Mouse (Mus musculus) hindbrain, embryonic 16.5 days (tissue): ENCODE results near the gene Ccdc157. TPM values are rescaled to one million over a fixed set of nuclear protein-coding genes. Genes with fewer than 3 reads are reported as not detected.

Experiments
- ATAC-seq: fragments of 200-750 bp; cut with Nextera tagmentation; 2 replicates; pipeline ENCODE4 v1.8.0; 2017; ENCODE audit warnings: moderate TSS enrichment, moderate library complexity
- H3K27ac ChIP-seq: fragments of 300-500 bp; sonication (generic); 2 replicates; pipeline ENCODE4 v1.5.1; 2014; ENCODE audit warnings: low read depth, mild to moderate bottlenecking, control low read depth, low read length, moderate library complexity
- H3K27me3 ChIP-seq: fragments of 300-500 bp; sonication (generic); replicated peaks from 2 replicates; pipeline ENCODE4 v1.6.1; 2014; ENCODE audit warnings: low read length; ENCODE audit not compliant: control insufficient read depth, insufficient read depth
- H3K36me3 ChIP-seq: fragments of 300-500 bp; sonication (generic); 2 replicates; pipeline ENCODE4 v1.6.1; 2014; ENCODE audit warnings: mild to moderate bottlenecking, low read length, moderate library complexity, mixed read lengths; ENCODE audit not compliant: control insufficient read depth, insufficient read depth
- H3K4me1 ChIP-seq: fragments of 300-500 bp; sonication (generic); 2 replicates; pipeline ENCODE4 v1.6.1; 2014; ENCODE audit warnings: low read depth, low read length; ENCODE audit not compliant: control insufficient read depth, insufficient read depth
- H3K4me2 ChIP-seq: fragments of 300-500 bp; sonication (generic); 2 replicates; pipeline ENCODE4 v1.6.1; 2014; ENCODE audit warnings: mild to moderate bottlenecking, low read length, control low read depth, moderate library complexity
- H3K4me3 ChIP-seq: fragments of 300-500 bp; sonication (generic); 2 replicates; pipeline ENCODE4 v1.5.1; 2014; ENCODE audit warnings: mild to moderate bottlenecking, low read length, control low read depth, moderate library complexity
- H3K9ac ChIP-seq: fragments of 300-500 bp; sonication (generic); 2 replicates; pipeline ENCODE4 v1.6.1; 2014; ENCODE audit warnings: low read depth, mild to moderate bottlenecking, control low read depth, low read length, moderate library complexity
- H3K9me3 ChIP-seq: fragments of 300-500 bp; sonication (generic); 2 replicates; pipeline ENCODE4 v1.6.1; 2014; ENCODE audit warnings: mild to moderate bottlenecking, low read length, moderate library complexity; ENCODE audit not compliant: control insufficient read depth
- WGBS: fragments of 180-500 bp; shearing (Covaris S2); extraction: QIAGEN DNeasy Blood & Tissue Kit; methylation state at CpG from one replicate; pipeline ENCODE4 v1.1.7; 2014; 5-methylcytosine and 5-hydroxymethylcytosine counted together
- polyA plus RNA-seq: library from polyadenylated mRNA; unstranded; fragments of >200 nt; fragmentation: Nextera tagmentation; extraction: Ambion mirVana; gene quantifications from 2 replicates; pipeline ENCODE4 v1.2.1, GENCODE M21; 2015

Ccdc157 gene
- polyA plus RNA-seq, 1 experiment from 2014 or later = 9.1 TPM

GRCm38 (mm10) chr11:4201981-4202700, 42.0 kb upstream of the Ccdc157 start:
- no peak for ATAC-seq
- 65% methylated on average over 11 of the region's 11 CpGs for WGBS
- Histone ChIP-seq H3K36me3 (no peaks in the 10 kb centered on the region), H3K4me1 (no peaks in the 10 kb centered on the region), H3K4me3 (no peak overlapping the region), H3K9me3 (no peaks in the 10 kb centered on the region), H3K27ac (no peak overlapping the region), H3K9ac (no peak overlapping the region), H3K4me2 (no peak overlapping the region), H3K27me3 (no peaks in the 10 kb centered on the region)

DNA sequence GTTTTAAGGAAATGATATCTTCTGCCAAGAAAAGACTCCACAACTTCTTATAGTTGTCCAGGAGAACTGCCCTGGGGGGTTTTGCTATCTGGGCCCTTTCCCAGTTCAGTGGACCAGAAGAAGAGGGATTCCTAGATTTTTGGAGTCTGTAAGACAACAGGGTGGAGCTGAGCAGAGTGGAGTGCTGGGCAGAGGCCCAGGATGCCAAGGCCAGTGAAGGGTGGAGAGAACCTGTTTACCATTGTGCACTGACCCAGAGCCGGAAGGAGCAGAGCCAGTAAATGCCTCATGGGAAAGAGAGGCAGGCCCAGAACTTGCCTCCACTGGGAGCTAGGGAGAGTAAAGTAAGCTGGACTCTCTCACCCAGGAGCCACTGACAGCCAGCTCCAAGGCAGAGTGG, 37.6 kb upstream of the Ccdc157 start:
- H3K4me2 ChIP-seq = no peak overlapping the region
- H3K27me3 ChIP-seq = no peaks in the 10 kb centered on the region
- no peak overlapping the region for H3K4me3 ChIP-seq
- H3K9ac ChIP-seq = no peak overlapping the region
- 64% methylated on average over 1 of the region's 1 CpGs for WGBS
- ATAC-seq = peak; percentile 40; the same call in 1 of the 2 replicates
- peaks cover 3% of the 10 kb centered on the region; the same call in 1 of the 2 replicates for H3K4me1 ChIP-seq
- H3K27ac ChIP-seq = no peak overlapping the region
- no peaks in the 10 kb centered on the region for H3K9me3 ChIP-seq
- no peaks in the 10 kb centered on the region for H3K36me3 ChIP-seq

GRCm38 (mm10) chr11:4196636-4197035, 36.5 kb upstream of the Ccdc157 start:
- no peak overlapping the region for H3K4me2 ChIP-seq
- peaks cover 6% of the 10 kb centered on the region; the same call in 1 of the 2 replicates for H3K4me1 ChIP-seq
- no peak overlapping the region for H3K9ac ChIP-seq
- H3K27ac ChIP-seq = no peak overlapping the region
- no peak for ATAC-seq
- 76% methylated on average over 8 of the region's 8 CpGs for WGBS
- H3K4me3 ChIP-seq = no peak overlapping the region
- H3K36me3 ChIP-seq = no peaks in the 10 kb centered on the region
- H3K9me3 ChIP-seq = no peaks in the 10 kb centered on the region
- no peaks in the 10 kb centered on the region for H3K27me3 ChIP-seq

- no peak overlapping the region for H3K4me2 ChIP-seq
- no peak overlapping the region for H3K4me3 ChIP-seq
- H3K9ac ChIP-seq = no peak overlapping the region
- no peak for ATAC-seq
- peaks cover 6% of the 10 kb centered on the region; the same call in 1 of the 2 replicates for H3K4me1 ChIP-seq
- H3K27me3 ChIP-seq = no peaks in the 10 kb centered on the region
- no peaks in the 10 kb centered on the region for H3K36me3 ChIP-seq
- H3K27ac ChIP-seq = no peak overlapping the region
- WGBS = 93% methylated on average over 3 of the region's 3 CpGs
- no peaks in the 10 kb centered on the region for H3K9me3 ChIP-seq
Observed at GRCm38 (mm10) chr11:4195597-4196031, 35.5 kb upstream of the Ccdc157 start.

DNA sequence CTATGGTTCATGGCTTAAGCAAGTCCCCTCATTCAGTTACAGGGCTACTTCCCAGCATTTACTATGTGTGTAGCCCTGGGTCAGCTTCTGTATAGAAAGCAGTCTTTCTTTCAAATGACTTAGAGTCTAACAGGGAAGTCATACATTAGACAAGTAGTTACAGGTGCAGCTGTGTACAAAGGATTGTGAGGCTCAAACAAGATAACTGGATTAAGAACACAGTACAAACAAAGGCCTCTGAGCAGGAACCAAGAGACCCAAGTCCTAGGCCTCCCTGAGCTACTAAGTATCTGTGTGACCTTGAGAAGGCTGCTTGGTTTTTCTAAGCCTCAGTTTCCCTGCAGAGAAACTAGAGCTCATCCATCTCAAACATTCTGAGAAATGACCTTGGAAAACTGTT, 33.3 kb upstream of the Ccdc157 start:
- H3K9me3 ChIP-seq = no peaks in the 10 kb centered on the region
- H3K36me3 ChIP-seq = no peaks in the 10 kb centered on the region
- peaks cover 9% of the 10 kb centered on the region for H3K4me1 ChIP-seq
- H3K4me2 ChIP-seq = no peak overlapping the region
- H3K27me3 ChIP-seq = no peaks in the 10 kb centered on the region
- no peak for ATAC-seq
- H3K9ac ChIP-seq = no peak overlapping the region
- no peak overlapping the region for H3K27ac ChIP-seq
- no peak overlapping the region for H3K4me3 ChIP-seq

DNA sequence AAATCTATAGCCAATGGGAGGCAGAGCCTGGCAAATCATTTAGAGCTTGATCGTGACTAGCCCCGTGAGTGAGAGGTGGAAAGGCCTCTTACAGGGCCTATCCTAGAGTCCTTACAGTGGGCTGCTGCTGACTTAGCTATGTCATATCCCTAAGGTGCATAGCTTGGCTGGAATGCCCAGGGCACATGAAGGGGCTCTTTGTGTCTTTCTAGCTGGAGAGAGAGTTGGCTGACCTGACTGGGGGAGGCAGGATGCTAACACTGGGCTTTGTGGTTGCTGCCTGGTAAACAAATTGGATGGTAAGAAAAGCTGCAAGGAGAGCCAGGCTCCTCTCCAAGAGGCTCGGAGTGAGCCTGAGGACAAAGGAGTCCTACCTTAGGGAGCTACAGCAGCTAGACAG, 32.7 kb upstream of the Ccdc157 start:
- Histone ChIP-seq H3K27me3 (no peaks in the 10 kb centered on the region), H3K27ac (peak overlapping the region; percentile 49; the same call in 1 of the 2 replicates), H3K36me3 (no peaks in the 10 kb centered on the region), H3K9ac (no peak overlapping the region), H3K4me3 (no peak overlapping the region), H3K4me2 (no peak overlapping the region), H3K4me1 (peaks cover 13% of the 10 kb centered on the region), H3K9me3 (no peaks in the 10 kb centered on the region)
- peak; percentile 26; the same call in 1 of the 2 replicates for ATAC-seq
- 56% methylated on average over 3 of the region's 3 CpGs for WGBS

DNA sequence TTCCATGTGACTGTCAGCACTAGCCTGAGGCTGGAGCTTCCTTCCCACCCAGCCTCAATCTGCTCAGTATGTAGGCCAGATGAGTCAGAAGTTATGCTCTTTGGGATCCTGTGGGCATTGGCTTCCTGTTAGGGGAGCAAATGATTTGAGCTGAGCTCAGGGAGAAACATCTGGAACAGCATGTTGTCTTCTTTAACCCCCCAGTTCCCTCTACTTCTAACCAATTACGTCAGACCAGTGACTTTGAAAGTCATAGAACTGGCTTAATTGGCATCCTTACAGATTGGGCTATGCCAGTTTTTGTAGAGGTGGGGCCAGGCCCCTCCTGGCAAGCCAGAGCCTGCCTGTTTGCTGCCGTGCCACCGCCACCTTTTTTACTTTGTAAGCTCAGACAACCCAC, 30.6 kb upstream of the Ccdc157 start:
- Histone ChIP-seq H3K27me3 (no peaks in the 10 kb centered on the region), H3K36me3 (no peaks in the 10 kb centered on the region), H3K9ac (no peak overlapping the region), H3K27ac (no peak overlapping the region), H3K4me3 (no peak overlapping the region), H3K4me2 (no peak overlapping the region), H3K9me3 (no peaks in the 10 kb centered on the region), H3K4me1 (peaks cover 18% of the 10 kb centered on the region)
- no peak for ATAC-seq
- 69% methylated on average over 3 of the region's 3 CpGs for WGBS

- Histone ChIP-seq H3K4me1 (peaks cover 18% of the 10 kb centered on the region), H3K36me3 (no peaks in the 10 kb centered on the region), H3K27me3 (no peaks in the 10 kb centered on the region), H3K9me3 (no peaks in the 10 kb centered on the region), H3K27ac (no peak overlapping the region), H3K9ac (no peak overlapping the region), H3K4me3 (no peak overlapping the region), H3K4me2 (peak overlapping the region; percentile 12; the same call in 1 of the 2 replicates)
- WGBS = 90% methylated on average over 6 of the region's 6 CpGs
- ATAC-seq = no peak
Observed at GRCm38 (mm10) chr11:4189182-4189581, 29.1 kb upstream of the Ccdc157 start.

- H3K9me3 ChIP-seq = no peaks in the 10 kb centered on the region
- H3K4me1 ChIP-seq = peaks cover 12% of the 10 kb centered on the region
- peak overlapping the region; percentile 94 for H3K4me2 ChIP-seq
- peak overlapping the region; percentile 94 for H3K9ac ChIP-seq
- ATAC-seq = no peak
- WGBS = 15% methylated on average over 9 of the region's 9 CpGs
- H3K27me3 ChIP-seq = no peaks in the 10 kb centered on the region
- peak overlapping the region; percentile 92 for H3K4me3 ChIP-seq
- no peak overlapping the region; the same call in 1 of the 2 replicates for H3K27ac ChIP-seq
- H3K36me3 ChIP-seq = 0 out of 2 replicates have a peak, but pooled peaks cover 3% of the 10 kb centered on the region
Observed at GRCm38 (mm10) chr11:4187318-4187700, 27.2 kb upstream of the Ccdc157 start.
